Mouse (Mus musculus): ENCODE data around the gene Msl2.

GRCm38 (mm10) chr9:101114182-101114884 is 40.4 kb downstream of the Msl2 start:
- TF ChIP-seq POLR2A (IDR thresholded peaks at IDR 0.05; ENCODE audit: low read depth, low read length) = no peak
- TF ChIP-seq CTCF (IDR thresholded peaks at IDR 0.05; ENCODE audit: borderline replicate concordance, insufficient read depth, low read length) = no peak
